Mouse (Mus musculus) embryonic facial prominence, embryonic 11.5 days (tissue): ENCODE measurements around the gene Plscr5. TPM values are rescaled to one million over a fixed set of nuclear protein-coding genes. Genes with fewer than 3 reads are reported as not detected.

Source experiments
- ATAC-seq: fragments of 200-750 bp; cut with Nextera tagmentation; replicated peaks from 2 replicates; pipeline ENCODE4 v1.8.0; 2017; ENCODE audit warnings: low read depth; ENCODE audit not compliant: insufficient number of reproducible peaks, low FRiP score, low TSS enrichment
- DNase-seq: peaks from one replicate; pipeline ENCODE4 v3.0.0-alpha.2; 2015; ENCODE audit warnings: low spot score
- H3K27ac ChIP-seq: fragments of 300-500 bp; sonication (generic); replicated peaks from 2 replicates; pipeline ENCODE4 v1.5.1; 2014; ENCODE audit warnings: mild to moderate bottlenecking, low read depth, low read length, control low read depth
- H3K27me3 ChIP-seq: fragments of 300-500 bp; sonication (generic); 2 replicates; pipeline ENCODE4 v1.6.1; 2014; ENCODE audit warnings: mild to moderate bottlenecking, low read length, moderate library complexity, mixed read lengths; ENCODE audit not compliant: control insufficient read depth, insufficient read depth
- H3K36me3 ChIP-seq: fragments of 300-500 bp; sonication (generic); replicated peaks from 2 replicates; pipeline ENCODE4 v1.6.1; 2014; ENCODE audit warnings: low read depth, mild to moderate bottlenecking, low read length, moderate library complexity, mixed read lengths; ENCODE audit not compliant: control insufficient read depth, insufficient read depth
- H3K4me1 ChIP-seq: fragments of 300-500 bp; sonication (generic); 2 replicates; pipeline ENCODE4 v1.6.1; 2014; ENCODE audit warnings: low read length, mixed read lengths; ENCODE audit not compliant: control insufficient read depth, insufficient read depth
- H3K4me2 ChIP-seq: fragments of 300-500 bp; sonication (generic); 2 replicates; pipeline ENCODE4 v1.6.1; 2014; ENCODE audit warnings: low read depth, mild to moderate bottlenecking, control low read depth, low read length, moderate library complexity
- H3K4me3 ChIP-seq: fragments of 300-500 bp; sonication (generic); 2 replicates; pipeline ENCODE4 v1.5.1; 2014; ENCODE audit warnings: low read depth, low read length, control low read depth
- H3K9ac ChIP-seq: fragments of 300-500 bp; sonication (generic); replicated peaks from 2 replicates; pipeline ENCODE4 v1.6.1; 2014; ENCODE audit warnings: mild to moderate bottlenecking, control low read depth, low read length
- H3K9me3 ChIP-seq: fragments of 300-500 bp; sonication (generic); replicated peaks from 2 replicates; pipeline ENCODE4 v1.6.1; 2016; ENCODE audit warnings: mild to moderate bottlenecking, low read length, inconsistent platforms, mixed read lengths; ENCODE audit not compliant: control insufficient read depth
- WGBS: fragments of 180-500 bp; shearing (Covaris S2); extraction: QIAGEN DNeasy Blood & Tissue Kit; methylation state at CpG from one replicate; pipeline ENCODE4 v1.1.7; 2014; 5-methylcytosine and 5-hydroxymethylcytosine counted together
- polyA plus RNA-seq: library from polyadenylated mRNA; unstranded; fragments of >200 nt; fragmentation: Nextera tagmentation; extraction: Ambion mirVana; gene quantifications from 2 replicates; pipeline ENCODE4 v1.2.1, GENCODE M21; 2014

Plscr5 gene
- polyA plus RNA-seq, 1 experiment from 2014 or later = not detected

- ATAC-seq = no peak
- DNase-seq = no peak
- no peaks in the 10 kb centered on the region for H3K27me3 ChIP-seq
- H3K9ac ChIP-seq = no peak overlapping the region
- no peaks in the 10 kb centered on the region for H3K36me3 ChIP-seq
- no peaks in the 10 kb centered on the region for H3K9me3 ChIP-seq
- no peak overlapping the region for H3K4me2 ChIP-seq
- H3K4me1 ChIP-seq = no peaks in the 10 kb centered on the region
- no peak overlapping the region for H3K27ac ChIP-seq
- 74% methylated on average over 2 of the region's 2 CpGs for WGBS
- H3K4me3 ChIP-seq = no peak overlapping the region
Observed at GRCm38 (mm10) chr9:92229833-92230205, 37.1 kb downstream of the Plscr5 start.

GRCm38 (mm10) chr9:92234901-92235458 lies 42.2 kb downstream of the Plscr5 start:
- Histone ChIP-seq H3K4me2 (no peak overlapping the region), H3K4me3 (no peak overlapping the region), H3K36me3 (no peaks in the 10 kb centered on the region), H3K27me3 (no peaks in the 10 kb centered on the region), H3K9ac (no peak overlapping the region), H3K4me1 (no peaks in the 10 kb centered on the region), H3K9me3 (no peaks in the 10 kb centered on the region), H3K27ac (no peak overlapping the region)
- no peak for DNase-seq
- no peak for ATAC-seq
- 90% methylated on average over 11 of the region's 11 CpGs for WGBS

GRCm38 (mm10) chr9:92248773-92249446 lies 56.2 kb downstream of the Plscr5 start:
- no peak overlapping the region for H3K27ac ChIP-seq
- ATAC-seq (no peak), DNase-seq (no peak)
- 80% methylated on average over 7 of the region's 7 CpGs for WGBS
- H3K36me3 ChIP-seq = no peaks in the 10 kb centered on the region
- H3K9me3 ChIP-seq = no peaks in the 10 kb centered on the region
- no peak overlapping the region for H3K4me3 ChIP-seq
- no peak overlapping the region for H3K9ac ChIP-seq
- H3K27me3 ChIP-seq = no peaks in the 10 kb centered on the region
- no peaks in the 10 kb centered on the region for H3K4me1 ChIP-seq
- no peak overlapping the region for H3K4me2 ChIP-seq

GRCm38 (mm10) chr9:92249447-92249852 lies 56.7 kb downstream of the Plscr5 start, which contains the start of gene Plscr1:
Gene Plscr1 (plus strand): TSS chr9:92249750.
- peak; percentile 39 for DNase-seq
- Histone ChIP-seq H3K4me1 (no peaks in the 10 kb centered on the region), H3K36me3 (no peaks in the 10 kb centered on the region), H3K4me2 (peak within 1 kb of the TSS; percentile 15), H3K27me3 (no peaks in the 10 kb centered on the region), H3K9me3 (no peaks in the 10 kb centered on the region), H3K4me3 (peak within 1 kb of the TSS; percentile 30), H3K27ac (peak within 1 kb of the TSS; percentile 74), H3K9ac (peak within 1 kb of the TSS; percentile 76)
- WGBS = 29% methylated on average over 7 of the region's 7 CpGs
- no peak for ATAC-seq

GRCm38 (mm10) chr9:92249987-92250772 lies 57.4 kb downstream of the Plscr5 start:
- under 1% methylated on average over 40 of the region's 40 CpGs for WGBS
- H3K9ac ChIP-seq = peak overlapping the region; percentile 76
- ATAC-seq = peak; percentile 94
- H3K4me2 ChIP-seq = peak overlapping the region; percentile 15
- H3K36me3 ChIP-seq = no peaks in the 10 kb centered on the region
- H3K27me3 ChIP-seq = no peaks in the 10 kb centered on the region
- H3K4me1 ChIP-seq = no peaks in the 10 kb centered on the region
- H3K27ac ChIP-seq = peak overlapping the region; percentile 74
- H3K9me3 ChIP-seq = no peaks in the 10 kb centered on the region
- peak; percentile 84 for DNase-seq
- peak overlapping the region; percentile 30 for H3K4me3 ChIP-seq

GRCm38 (mm10) chr9:92252718-92253117 lies 60.0 kb downstream of the Plscr5 start:
- Histone ChIP-seq H3K4me3 (no peak overlapping the region), H3K36me3 (no peaks in the 10 kb centered on the region), H3K27ac (no peak overlapping the region), H3K9ac (no peak overlapping the region), H3K9me3 (no peaks in the 10 kb centered on the region), H3K27me3 (no peaks in the 10 kb centered on the region), H3K4me1 (no peaks in the 10 kb centered on the region), H3K4me2 (no peak overlapping the region)
- WGBS = 91% methylated on average over 5 of the region's 5 CpGs
- ATAC-seq (no peak), DNase-seq (no peak)

- Histone ChIP-seq H3K9ac (no peak overlapping the region), H3K4me1 (no peaks in the 10 kb centered on the region), H3K4me3 (no peak overlapping the region), H3K27me3 (no peaks in the 10 kb centered on the region), H3K36me3 (no peaks in the 10 kb centered on the region), H3K27ac (no peak overlapping the region), H3K9me3 (no peaks in the 10 kb centered on the region), H3K4me2 (no peak overlapping the region)
- ATAC-seq (no peak), DNase-seq (no peak)
- 92% methylated on average over 10 of the region's 10 CpGs for WGBS
Observed at GRCm38 (mm10) chr9:92253585-92254321, 61.0 kb downstream of the Plscr5 start.
